Mouse (Mus musculus) midbrain, embryonic 10.5 days (tissue): Measurements from ENCODE around the gene Pomc. TPM values are rescaled to one million over a fixed set of nuclear protein-coding genes. Genes with fewer than 3 reads are reported as not detected.

Source experiments
- polyA plus RNA-seq: library from polyadenylated mRNA; unstranded; fragments of >200 nt; fragmentation: Nextera tagmentation; extraction: Ambion mirVana; gene quantifications from 2 replicates; pipeline ENCODE4 v1.2.1, GENCODE M21; 2016

Pomc gene
- polyA plus RNA-seq, 1 experiment from 2014 or later: 8.2 TPM

Other genes starting within 250 kb of the Pomc start
- 92.2 and 115 TPM in 2 replicates for gene Dnmt3a, start 148.9 kb upstream of the Pomc start, polyA plus RNA-seq
- gene Efr3b, start 84.0 kb downstream of the Pomc start, polyA plus RNA-seq: 8.4 and 13.4 TPM in 2 replicates
- 11.6 and 13.6 TPM in 2 replicates for gene Dnajc27, start 127.6 kb downstream of the Pomc start, polyA plus RNA-seq
- gene Adcy3, start 178.2 kb downstream of the Pomc start, polyA plus RNA-seq: 4.6 and 4.8 TPM in 2 replicates